Mouse (Mus musculus): Measurements from ENCODE around the gene Cdc6. TPM values are rescaled to one million over a fixed set of nuclear protein-coding genes. Genes with fewer than 3 reads are reported as not detected.

Gene Cdc6
- polyA plus RNA-seq (2012; rRNA removed), result 2.5 and 2.9 TPM in 2 replicates

GRCm38 (mm10) chr11:98907437-98908173, at the start of gene Cdc6:
TSS of gene Cdc6 (plus strand) at chr11:98907801.
- peaks cover 3% of the 10 kb centered on the region for H3K4me1 ChIP-seq (ENCODE audit: control insufficient read depth, insufficient read depth, low read length)

GRCm38 (mm10) chr11:98858759-98859731, 48.6 kb upstream of the Cdc6 start:
- H3K27me3 ChIP-seq (ENCODE audit: control insufficient read depth, insufficient read depth, low read length), result no peaks in the 10 kb centered on the region
- H3K27ac ChIP-seq (ENCODE audit: control insufficient read depth, insufficient read depth, low read depth, low read length), result no peak overlapping the region
- TF ChIP-seq CTCF (IDR thresholded peaks at IDR 0.05; ENCODE audit: control insufficient read depth, insufficient read depth, insufficient replicate concordance, low read depth, low read length) (peak; percentile 43; the same call in 1 of the 2 replicates), POLR2A (IDR thresholded peaks at IDR 0.05; ENCODE audit: control insufficient read depth, low read depth, low read length) (no peak)
- no peak overlapping the region for H3K4me3 ChIP-seq (ENCODE audit: control insufficient read depth, low read depth, low read length)
- H3K36me3 ChIP-seq (ENCODE audit: control insufficient read depth, insufficient read depth, low read length), result no peaks in the 10 kb centered on the region
- peaks cover 3% of the 10 kb centered on the region for H3K4me1 ChIP-seq (ENCODE audit: control insufficient read depth, insufficient read depth, low read length)

More at GRCm38 (mm10) chr11:98907437-98908173, at the start of gene Cdc6:
- Histone ChIP-seq H3K27me3 (ENCODE audit: control insufficient read depth, insufficient read depth, low read length) (no peaks in the 10 kb centered on the region), H3K4me3 (ENCODE audit: control insufficient read depth, low read depth, low read length) (peak within 1 kb of the TSS; percentile 90), H3K27ac (ENCODE audit: control insufficient read depth, insufficient read depth, low read depth, low read length) (peak within 1 kb of the TSS; percentile 61; the same call in 1 of the 2 replicates), H3K36me3 (ENCODE audit: control insufficient read depth, insufficient read depth, low read length) (no peaks in the 10 kb centered on the region; the same call in 1 of the 2 replicates)
- peak; percentile 37; the same call in 1 of the 2 replicates for TF ChIP-seq POLR2A (IDR thresholded peaks at IDR 0.05; ENCODE audit: control insufficient read depth, low read depth, low read length)
- no peak for TF ChIP-seq CTCF (IDR thresholded peaks at IDR 0.05; ENCODE audit: control insufficient read depth, insufficient read depth, insufficient replicate concordance, low read depth, low read length)

GRCm38 (mm10) chr11:98863028-98863750, 44.4 kb upstream of the Cdc6 start, which contains the start of gene Wipf2:
TSS of gene Wipf2 (plus strand) at chr11:98863638.
- Histone ChIP-seq H3K27me3 (ENCODE audit: control insufficient read depth, insufficient read depth, low read length) (no peaks in the 10 kb centered on the region), H3K36me3 (ENCODE audit: control insufficient read depth, insufficient read depth, low read length) (no peaks in the 10 kb centered on the region; the same call in 1 of the 2 replicates), H3K4me1 (ENCODE audit: control insufficient read depth, insufficient read depth, low read length) (peaks cover 4% of the 10 kb centered on the region), H3K27ac (ENCODE audit: control insufficient read depth, insufficient read depth, low read depth, low read length) (peak within 1 kb of the TSS; percentile 59), H3K4me3 (ENCODE audit: control insufficient read depth, low read depth, low read length) (peak within 1 kb of the TSS; percentile 92)
- TF ChIP-seq CTCF (IDR thresholded peaks at IDR 0.05; ENCODE audit: control insufficient read depth, insufficient read depth, insufficient replicate concordance, low read depth, low read length), result peak; percentile 40; the same call in 1 of the 2 replicates
- peak; percentile 85 for TF ChIP-seq POLR2A (IDR thresholded peaks at IDR 0.05; ENCODE audit: control insufficient read depth, low read depth, low read length)

- Histone ChIP-seq H3K4me3 (ENCODE audit: control insufficient read depth, low read depth, low read length) (peak overlapping the region; percentile 92), H3K27ac (ENCODE audit: control insufficient read depth, insufficient read depth, low read depth, low read length) (peak overlapping the region; percentile 59), H3K4me1 (ENCODE audit: control insufficient read depth, insufficient read depth, low read length) (peaks cover 4% of the 10 kb centered on the region), H3K36me3 (ENCODE audit: control insufficient read depth, insufficient read depth, low read length) (no peaks in the 10 kb centered on the region; the same call in 1 of the 2 replicates), H3K27me3 (ENCODE audit: control insufficient read depth, insufficient read depth, low read length) (no peaks in the 10 kb centered on the region)
- TF ChIP-seq POLR2A (IDR thresholded peaks at IDR 0.05; ENCODE audit: control insufficient read depth, low read depth, low read length), result peak; percentile 25
- TF ChIP-seq CTCF (IDR thresholded peaks at IDR 0.05; ENCODE audit: control insufficient read depth, insufficient read depth, insufficient replicate concordance, low read depth, low read length), result no peak
Observed at GRCm38 (mm10) chr11:98863751-98864429, 43.7 kb upstream of the Cdc6 start.

- Histone ChIP-seq H3K4me3 (ENCODE audit: control insufficient read depth, low read depth, low read length) (no peak overlapping the region), H3K27me3 (ENCODE audit: control insufficient read depth, insufficient read depth, low read length) (no peaks in the 10 kb centered on the region), H3K36me3 (ENCODE audit: control insufficient read depth, insufficient read depth, low read length) (no peaks in the 10 kb centered on the region; the same call in none of the 2 replicates), H3K27ac (ENCODE audit: control insufficient read depth, insufficient read depth, low read depth, low read length) (no peak overlapping the region), H3K4me1 (ENCODE audit: control insufficient read depth, insufficient read depth, low read length) (peaks cover 4% of the 10 kb centered on the region)
- TF ChIP-seq POLR2A (IDR thresholded peaks at IDR 0.05; ENCODE audit: control insufficient read depth, low read depth, low read length) (no peak), CTCF (IDR thresholded peaks at IDR 0.05; ENCODE audit: control insufficient read depth, insufficient read depth, insufficient replicate concordance, low read depth, low read length) (no peak)
Observed at GRCm38 (mm10) chr11:98867293-98867692, 40.3 kb upstream of the Cdc6 start.

- no peaks in the 10 kb centered on the region; the same call in none of the 2 replicates for H3K36me3 ChIP-seq (ENCODE audit: control insufficient read depth, insufficient read depth, low read length)
- TF ChIP-seq CTCF (IDR thresholded peaks at IDR 0.05; ENCODE audit: control insufficient read depth, insufficient read depth, insufficient replicate concordance, low read depth, low read length) (no peak), POLR2A (IDR thresholded peaks at IDR 0.05; ENCODE audit: control insufficient read depth, low read depth, low read length) (no peak)
- no peaks in the 10 kb centered on the region for H3K4me1 ChIP-seq (ENCODE audit: control insufficient read depth, insufficient read depth, low read length)
- no peak overlapping the region for H3K4me3 ChIP-seq (ENCODE audit: control insufficient read depth, low read depth, low read length)
- H3K27ac ChIP-seq (ENCODE audit: control insufficient read depth, insufficient read depth, low read depth, low read length), result no peak overlapping the region
- H3K27me3 ChIP-seq (ENCODE audit: control insufficient read depth, insufficient read depth, low read length), result no peaks in the 10 kb centered on the region
Observed at GRCm38 (mm10) chr11:98869906-98870305, 37.7 kb upstream of the Cdc6 start.

Data from testis, adult 2 months (tissue).